Mouse (Mus musculus) urinary bladder, postnatal 14 days (tissue): Measurements from ENCODE around the gene Rdh12.
"Not testable (repeated sequence)": the region's sequence is repeated elsewhere in the genome, so short reads cannot be mapped to it uniquely, and the experiment has no call there.

Experiments
- DNase-seq: peaks from one replicate; pipeline ENCODE4 v3.0.0; 2021; ENCODE audit warnings: low spot score

The Rdh12 gene

GRCm38 (mm10) chr12:79208703-79209464 lies at the start of gene Rdh12:
Gene Rdh12 (plus strand): TSS chr12:79208914.
- peak; percentile 18 for DNase-seq

GRCm38 (mm10) chr12:79162876-79163275 lies 45.8 kb upstream of the Rdh12 start:
- DNase-seq: no peak

GRCm38 (mm10) chr12:79169173-79169572 lies 39.5 kb upstream of the Rdh12 start:
- no peak for DNase-seq

- no peak for DNase-seq
Measured at GRCm38 (mm10) chr12:79170421-79170820, 38.3 kb upstream of the Rdh12 start.

GRCm38 (mm10) chr12:79171269-79171995 lies 37.3 kb upstream of the Rdh12 start:
- DNase-seq: no peak

- peak; percentile 90 for DNase-seq
Measured at GRCm38 (mm10) chr12:79172019-79172941, 36.4 kb upstream of the Rdh12 start, which contains the start of gene Vti1b. Gene Vti1b (minus strand): TSS chr12:79172667.

- DNase-seq: no peak
Measured at GRCm38 (mm10) chr12:79173721-79174120, 35.0 kb upstream of the Rdh12 start.

- no peak for DNase-seq
Measured at GRCm38 (mm10) chr12:79175998-79176397, 32.7 kb upstream of the Rdh12 start.

GRCm38 (mm10) chr12:79185160-79185559 lies 23.6 kb upstream of the Rdh12 start:
- not testable (repeated sequence) for DNase-seq

GRCm38 (mm10) chr12:79190931-79191673 lies 17.6 kb upstream of the Rdh12 start:
- DNase-seq: peak; percentile 62

- DNase-seq: peak; percentile 81
Measured at GRCm38 (mm10) chr12:79191701-79192100, 17.0 kb upstream of the Rdh12 start.

GRCm38 (mm10) chr12:79192193-79192592 lies 16.5 kb upstream of the Rdh12 start, which contains the start of gene Rdh11:
Gene Rdh11 (minus strand): TSS chr12:79192293.
- DNase-seq: no peak

GRCm38 (mm10) chr12:79193441-79193840 lies 15.3 kb upstream of the Rdh12 start:
- DNase-seq: peak; percentile 72

- no peak for DNase-seq
Measured at GRCm38 (mm10) chr12:79197105-79197504, 11.6 kb upstream of the Rdh12 start.

GRCm38 (mm10) chr12:79201882-79202281 lies 6.8 kb upstream of the Rdh12 start:
- DNase-seq: no peak

GRCm38 (mm10) chr12:79211447-79211846 lies 2.7 kb downstream of the Rdh12 start:
- peak; percentile 46 for DNase-seq

GRCm38 (mm10) chr12:79217511-79217910 lies 8.8 kb downstream of the Rdh12 start:
- no peak for DNase-seq

GRCm38 (mm10) chr12:79235485-79236080 lies 26.9 kb downstream of the Rdh12 start:
- no peak for DNase-seq

- DNase-seq: no peak
Measured at GRCm38 (mm10) chr12:79241985-79242384, 33.3 kb downstream of the Rdh12 start.

GRCm38 (mm10) chr12:79242921-79243320 lies 34.2 kb downstream of the Rdh12 start:
- DNase-seq: no peak

GRCm38 (mm10) chr12:79248110-79248509 lies 39.4 kb downstream of the Rdh12 start:
- no peak for DNase-seq
